Mouse (Mus musculus): ENCODE data around the gene Ctcf. TPM values are rescaled to one million over a fixed set of nuclear protein-coding genes. Genes with fewer than 3 reads are reported as not detected.

The Ctcf gene
- polyA plus RNA-seq, 1 experiment: 123 TPM

GRCm38 (mm10) chr8:105706426-105706825, 70.1 kb downstream of the Ctcf start:
- no peak overlapping the region for H3K27ac ChIP-seq (ENCODE audit: insufficient read depth, low read length)

GRCm38 (mm10) chr8:105707498-105708403, 71.4 kb downstream of the Ctcf start, which contains the start of the genes 4933405L10Rik and Enkd1:
Gene 4933405L10Rik, plus strand, starts transcription at chr8:105707655.
Gene Enkd1, minus strand, starts transcription at chr8:105708210.
- H3K9ac ChIP-seq (ENCODE audit: low read depth, poor library complexity, severe bottlenecking): peak within 1 kb of the TSS; percentile 81
- peak within 1 kb of the TSS; percentile 69 for H3K4me3 ChIP-seq (ENCODE audit: low read depth, low read length)
- H3K27me3 ChIP-seq (ENCODE audit: control insufficient read depth, insufficient read depth, low read length, poor library complexity, severe bottlenecking): no peaks in the 10 kb centered on the region
- no peaks in the 10 kb centered on the region for H3K9me3 ChIP-seq (replicated peaks; ENCODE audit: control insufficient read depth, insufficient read depth, low read length, poor library complexity, severe bottlenecking)
- H3K27ac ChIP-seq (ENCODE audit: insufficient read depth, low read length): no peak within 1 kb of the TSS
- H3K4me1 ChIP-seq (ENCODE audit: control insufficient read depth, insufficient read depth, low read length): no peaks in the 10 kb centered on the region
- TF ChIP-seq POLR2A (IDR thresholded peaks at IDR 0.05; ENCODE audit: insufficient read depth, low read length) (no peak), CTCF (IDR thresholded peaks at IDR 0.05; ENCODE audit: low read depth, low read length) (no peak), EP300 (IDR thresholded peaks at IDR 0.05; ENCODE audit: insufficient read depth, low read depth, low read length) (no peak)
- H3K36me3 ChIP-seq (ENCODE audit: control insufficient read depth, insufficient read depth, low read length, poor library complexity, severe bottlenecking): peaks cover 10% of the 10 kb centered on the region

More at GRCm38 (mm10) chr8:105706426-105706825, 70.1 kb downstream of the Ctcf start:
- TF ChIP-seq POLR2A (IDR thresholded peaks at IDR 0.05; ENCODE audit: insufficient read depth, low read length): no peak
- TF ChIP-seq CTCF (IDR thresholded peaks at IDR 0.05; ENCODE audit: low read depth, low read length): no peak
- TF ChIP-seq EP300 (IDR thresholded peaks at IDR 0.05; ENCODE audit: insufficient read depth, low read depth, low read length): no peak
- Histone ChIP-seq H3K9me3 (replicated peaks; ENCODE audit: control insufficient read depth, insufficient read depth, low read length, poor library complexity, severe bottlenecking) (no peaks in the 10 kb centered on the region), H3K27me3 (ENCODE audit: control insufficient read depth, insufficient read depth, low read length, poor library complexity, severe bottlenecking) (no peaks in the 10 kb centered on the region), H3K36me3 (ENCODE audit: control insufficient read depth, insufficient read depth, low read length, poor library complexity, severe bottlenecking) (peaks cover 11% of the 10 kb centered on the region), H3K4me1 (ENCODE audit: control insufficient read depth, insufficient read depth, low read length) (no peaks in the 10 kb centered on the region), H3K9ac (ENCODE audit: low read depth, poor library complexity, severe bottlenecking) (peak overlapping the region; percentile 81; the same call in 1 of the 2 replicates), H3K4me3 (ENCODE audit: low read depth, low read length) (no peak overlapping the region)

- H3K36me3 ChIP-seq (ENCODE audit: control insufficient read depth, insufficient read depth, low read length, poor library complexity, severe bottlenecking): peaks cover under 1% of the 10 kb centered on the region
- no peak overlapping the region for H3K9ac ChIP-seq (ENCODE audit: low read depth, poor library complexity, severe bottlenecking)
- H3K27me3 ChIP-seq (ENCODE audit: control insufficient read depth, insufficient read depth, low read length, poor library complexity, severe bottlenecking): no peaks in the 10 kb centered on the region
- no peak overlapping the region for H3K27ac ChIP-seq (ENCODE audit: insufficient read depth, low read length)
- H3K4me1 ChIP-seq (ENCODE audit: control insufficient read depth, insufficient read depth, low read length): no peaks in the 10 kb centered on the region
- no peak for TF ChIP-seq EP300 (IDR thresholded peaks at IDR 0.05; ENCODE audit: insufficient read depth, low read depth, low read length)
- TF ChIP-seq CTCF (IDR thresholded peaks at IDR 0.05; ENCODE audit: low read depth, low read length): no peak
- no peak for TF ChIP-seq POLR2A (IDR thresholded peaks at IDR 0.05; ENCODE audit: insufficient read depth, low read length)
- H3K9me3 ChIP-seq (replicated peaks; ENCODE audit: control insufficient read depth, insufficient read depth, low read length, poor library complexity, severe bottlenecking): no peaks in the 10 kb centered on the region
- H3K4me3 ChIP-seq (ENCODE audit: low read depth, low read length): no peak overlapping the region
Observed at GRCm38 (mm10) chr8:105708675-105709074, 72.3 kb downstream of the Ctcf start.

GRCm38 (mm10) chr8:105709317-105709716, 72.9 kb downstream of the Ctcf start:
- TF ChIP-seq CTCF (IDR thresholded peaks at IDR 0.05; ENCODE audit: low read depth, low read length) (no peak), POLR2A (IDR thresholded peaks at IDR 0.05; ENCODE audit: insufficient read depth, low read length) (no peak), EP300 (IDR thresholded peaks at IDR 0.05; ENCODE audit: insufficient read depth, low read depth, low read length) (no peak)
- H3K36me3 ChIP-seq (ENCODE audit: control insufficient read depth, insufficient read depth, low read length, poor library complexity, severe bottlenecking): no peaks in the 10 kb centered on the region
- peak overlapping the region; percentile 37 for H3K4me3 ChIP-seq (ENCODE audit: low read depth, low read length)
- H3K9me3 ChIP-seq (replicated peaks; ENCODE audit: control insufficient read depth, insufficient read depth, low read length, poor library complexity, severe bottlenecking): no peaks in the 10 kb centered on the region
- peak overlapping the region; percentile 46 for H3K9ac ChIP-seq (ENCODE audit: low read depth, poor library complexity, severe bottlenecking)
- no peaks in the 10 kb centered on the region for H3K27me3 ChIP-seq (ENCODE audit: control insufficient read depth, insufficient read depth, low read length, poor library complexity, severe bottlenecking)
- H3K27ac ChIP-seq (ENCODE audit: insufficient read depth, low read length): no peak overlapping the region
- no peaks in the 10 kb centered on the region for H3K4me1 ChIP-seq (ENCODE audit: control insufficient read depth, insufficient read depth, low read length)

GRCm38 (mm10) chr8:105712286-105712685, 75.9 kb downstream of the Ctcf start:
- H3K4me1 ChIP-seq (ENCODE audit: control insufficient read depth, insufficient read depth, low read length): no peaks in the 10 kb centered on the region
- no peaks in the 10 kb centered on the region for H3K36me3 ChIP-seq (ENCODE audit: control insufficient read depth, insufficient read depth, low read length, poor library complexity, severe bottlenecking)
- H3K4me3 ChIP-seq (ENCODE audit: low read depth, low read length): no peak overlapping the region
- H3K27ac ChIP-seq (ENCODE audit: insufficient read depth, low read length): no peak overlapping the region
- no peak overlapping the region for H3K9ac ChIP-seq (ENCODE audit: low read depth, poor library complexity, severe bottlenecking)
- no peaks in the 10 kb centered on the region for H3K9me3 ChIP-seq (replicated peaks; ENCODE audit: control insufficient read depth, insufficient read depth, low read length, poor library complexity, severe bottlenecking)
- no peaks in the 10 kb centered on the region for H3K27me3 ChIP-seq (ENCODE audit: control insufficient read depth, insufficient read depth, low read length, poor library complexity, severe bottlenecking)
- TF ChIP-seq POLR2A (IDR thresholded peaks at IDR 0.05; ENCODE audit: insufficient read depth, low read length) (no peak), CTCF (IDR thresholded peaks at IDR 0.05; ENCODE audit: low read depth, low read length) (no peak), EP300 (IDR thresholded peaks at IDR 0.05; ENCODE audit: insufficient read depth, low read depth, low read length) (no peak)

- Histone ChIP-seq H3K9ac (ENCODE audit: low read depth, poor library complexity, severe bottlenecking) (no peak overlapping the region), H3K27me3 (ENCODE audit: control insufficient read depth, insufficient read depth, low read length, poor library complexity, severe bottlenecking) (no peaks in the 10 kb centered on the region), H3K9me3 (replicated peaks; ENCODE audit: control insufficient read depth, insufficient read depth, low read length, poor library complexity, severe bottlenecking) (no peaks in the 10 kb centered on the region), H3K4me1 (ENCODE audit: control insufficient read depth, insufficient read depth, low read length) (no peaks in the 10 kb centered on the region), H3K4me3 (ENCODE audit: low read depth, low read length) (no peak overlapping the region), H3K27ac (ENCODE audit: insufficient read depth, low read length) (no peak overlapping the region), H3K36me3 (ENCODE audit: control insufficient read depth, insufficient read depth, low read length, poor library complexity, severe bottlenecking) (no peaks in the 10 kb centered on the region)
- no peak for TF ChIP-seq POLR2A (IDR thresholded peaks at IDR 0.05; ENCODE audit: insufficient read depth, low read length)
- no peak for TF ChIP-seq EP300 (IDR thresholded peaks at IDR 0.05; ENCODE audit: insufficient read depth, low read depth, low read length)
- TF ChIP-seq CTCF (IDR thresholded peaks at IDR 0.05; ENCODE audit: low read depth, low read length): peak; percentile 83
Observed at GRCm38 (mm10) chr8:105714139-105714538, 77.8 kb downstream of the Ctcf start.
